Mouse (Mus musculus): ENCODE results near the gene Prkag2. TPM values are rescaled to one million over a fixed set of nuclear protein-coding genes. Genes with fewer than 3 reads are reported as not detected.
A peak's percentile ranks its signal among the peaks of the same experiment; 100 is the strongest.
"Not testable (repeated sequence)": the region's sequence is repeated elsewhere in the genome, so short reads cannot be mapped to it uniquely, and the experiment has no call there.

Gene Prkag2
- polyA plus RNA-seq, 1 experiment from 2014 or later: 21.7 TPM

GRCm38 (mm10) chr5:24871276-24871675 lies 229.2 kb downstream of the Prkag2 start:
- WGBS: 79% methylated on average over 12 of the region's 12 CpGs
- H3K4me2 ChIP-seq: no peak overlapping the region
- H3K27ac ChIP-seq: no peak overlapping the region
- H3K36me3 ChIP-seq: peaks cover 6% of the 10 kb centered on the region; the same call in 1 of the 2 replicates
- no peak for ATAC-seq (ENCODE audit: insufficient number of reproducible peaks, low FRiP score, low TSS enrichment, low read depth)
- H3K27me3 ChIP-seq: no peaks in the 10 kb centered on the region
- no peak overlapping the region for H3K4me3 ChIP-seq
- H3K9ac ChIP-seq: no peak overlapping the region
- H3K9me3 ChIP-seq: no peaks in the 10 kb centered on the region
- no peaks in the 10 kb centered on the region for H3K4me1 ChIP-seq

- Histone ChIP-seq H3K4me3 (no peak overlapping the region), H3K4me2 (no peak overlapping the region), H3K9me3 (no peaks in the 10 kb centered on the region), H3K27me3 (no peaks in the 10 kb centered on the region), H3K9ac (no peak overlapping the region), H3K27ac (no peak overlapping the region), H3K36me3 (peaks cover 7% of the 10 kb centered on the region; the same call in 1 of the 2 replicates), H3K4me1 (no peaks in the 10 kb centered on the region)
- 71% methylated on average over 11 of the region's 11 CpGs for WGBS
- no peak for ATAC-seq (ENCODE audit: insufficient number of reproducible peaks, low FRiP score, low TSS enrichment, low read depth)
These were observed 230.6 kb downstream of the Prkag2 start for GRCm38 (mm10) chr5:24869796-24870289.

DNA sequence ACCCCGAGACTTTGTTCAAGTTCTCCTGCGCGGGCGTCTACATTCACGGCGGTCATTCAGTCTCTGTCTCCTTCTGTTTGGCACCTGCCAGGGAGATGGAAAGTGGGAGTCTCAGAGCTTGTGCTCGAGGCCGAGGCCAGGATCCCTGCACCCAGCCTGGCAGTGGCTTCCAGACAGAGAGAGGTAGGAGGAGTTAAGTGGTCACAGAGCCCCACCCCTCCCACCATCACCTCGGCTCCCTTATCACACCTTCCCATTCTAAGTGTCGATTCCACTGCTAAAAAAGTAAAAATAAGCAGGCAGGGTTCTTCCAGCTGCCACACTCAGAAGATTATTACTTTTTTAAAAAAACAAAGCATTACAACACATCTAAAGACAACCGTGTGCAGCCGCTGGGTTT lies 236.6 kb downstream of the Prkag2 start:
- H3K27me3 ChIP-seq: no peaks in the 10 kb centered on the region
- H3K4me3 ChIP-seq: no peak overlapping the region
- no peak for ATAC-seq (ENCODE audit: insufficient number of reproducible peaks, low FRiP score, low TSS enrichment, low read depth)
- H3K36me3 ChIP-seq: peaks cover 23% of the 10 kb centered on the region
- no peak overlapping the region for H3K4me2 ChIP-seq
- H3K9ac ChIP-seq: no peak overlapping the region
- no peaks in the 10 kb centered on the region for H3K9me3 ChIP-seq
- WGBS: 78% methylated on average over 12 of the region's 12 CpGs
- H3K4me1 ChIP-seq: no peaks in the 10 kb centered on the region
- H3K27ac ChIP-seq: no peak overlapping the region

GRCm38 (mm10) chr5:24861449-24861930 lies 239.0 kb downstream of the Prkag2 start:
- H3K4me3 ChIP-seq: no peak overlapping the region
- no peak overlapping the region for H3K9ac ChIP-seq
- WGBS: 84% methylated on average over 9 of the region's 9 CpGs
- no peaks in the 10 kb centered on the region for H3K4me1 ChIP-seq
- H3K4me2 ChIP-seq: no peak overlapping the region
- peak overlapping the region; percentile 22; the same call in 1 of the 2 replicates for H3K27ac ChIP-seq
- ATAC-seq (ENCODE audit: insufficient number of reproducible peaks, low FRiP score, low TSS enrichment, low read depth): no peak
- H3K9me3 ChIP-seq: no peaks in the 10 kb centered on the region
- no peaks in the 10 kb centered on the region for H3K27me3 ChIP-seq
- peaks cover 19% of the 10 kb centered on the region for H3K36me3 ChIP-seq

- Histone ChIP-seq H3K4me1 (no peaks in the 10 kb centered on the region), H3K4me3 (no peak overlapping the region), H3K36me3 (peaks cover 16% of the 10 kb centered on the region), H3K9ac (no peak overlapping the region), H3K4me2 (no peak overlapping the region), H3K27me3 (no peaks in the 10 kb centered on the region), H3K27ac (no peak overlapping the region), H3K9me3 (no peaks in the 10 kb centered on the region)
- WGBS: 74% methylated on average over 13 of the region's 13 CpGs
- ATAC-seq (ENCODE audit: insufficient number of reproducible peaks, low FRiP score, low TSS enrichment, low read depth): no peak
These were observed 239.6 kb downstream of the Prkag2 start for GRCm38 (mm10) chr5:24860635-24861448.

GRCm38 (mm10) chr5:24859771-24860540 lies 240.5 kb downstream of the Prkag2 start:
- ATAC-seq (ENCODE audit: insufficient number of reproducible peaks, low FRiP score, low TSS enrichment, low read depth): no peak

DNA sequence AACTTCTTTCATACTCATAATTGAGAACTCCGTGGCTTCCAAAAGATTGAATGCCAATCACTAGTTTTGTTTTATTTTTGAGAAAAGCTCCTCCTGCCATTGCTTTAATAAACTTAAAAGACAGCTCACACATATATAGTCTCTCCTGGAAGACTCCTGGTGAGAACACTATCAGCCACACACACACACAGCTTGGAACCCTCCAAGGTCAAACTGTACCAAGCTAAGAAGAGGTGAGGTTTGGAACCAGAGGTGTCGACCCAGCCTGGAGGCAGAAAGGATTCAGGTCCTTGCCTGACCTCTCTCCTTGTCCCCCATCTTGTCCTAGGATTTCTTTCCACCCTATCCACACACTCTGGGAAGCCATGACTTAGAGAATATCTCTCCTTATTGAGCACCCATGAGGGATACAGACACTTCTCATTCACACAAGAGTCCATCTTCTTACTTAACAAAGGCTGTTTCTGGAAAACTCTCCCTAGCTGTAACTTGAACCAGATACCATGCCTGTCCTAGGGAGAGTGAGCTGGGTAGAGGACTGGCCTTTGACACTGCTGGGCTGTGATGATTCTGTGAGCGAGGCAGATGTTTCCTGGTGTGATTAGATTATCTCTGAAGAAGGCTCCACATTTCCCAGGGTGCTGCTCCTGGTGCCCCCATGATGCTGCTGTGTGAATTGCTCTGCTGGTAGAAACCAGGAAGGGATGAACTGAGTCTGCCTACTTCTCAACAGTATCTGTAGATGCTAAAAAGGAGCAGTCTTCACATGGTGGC lies 245.4 kb downstream of the Prkag2 start:
- Histone ChIP-seq H3K9ac (no peak overlapping the region), H3K9me3 (no peaks in the 10 kb centered on the region), H3K4me1 (no peaks in the 10 kb centered on the region), H3K27me3 (no peaks in the 10 kb centered on the region), H3K36me3 (no peaks in the 10 kb centered on the region), H3K27ac (no peak overlapping the region), H3K4me3 (no peak overlapping the region), H3K4me2 (no peak overlapping the region)
- 74% methylated on average over 3 of the region's 3 CpGs for WGBS
- no peak for ATAC-seq (ENCODE audit: insufficient number of reproducible peaks, low FRiP score, low TSS enrichment, low read depth)

More at GRCm38 (mm10) chr5:24859771-24860540, 240.5 kb downstream of the Prkag2 start:
- Histone ChIP-seq H3K36me3 (peaks cover 16% of the 10 kb centered on the region), H3K9ac (no peak overlapping the region), H3K27me3 (no peaks in the 10 kb centered on the region), H3K27ac (no peak overlapping the region), H3K4me3 (no peak overlapping the region), H3K9me3 (no peaks in the 10 kb centered on the region), H3K4me1 (no peaks in the 10 kb centered on the region), H3K4me2 (no peak overlapping the region)
- 80% methylated on average over 3 of the region's 3 CpGs for WGBS

GRCm38 (mm10) chr5:24854256-24854655 lies 246.2 kb downstream of the Prkag2 start:
- no peak overlapping the region for H3K27ac ChIP-seq
- H3K36me3 ChIP-seq: no peaks in the 10 kb centered on the region
- H3K27me3 ChIP-seq: no peaks in the 10 kb centered on the region
- no peak overlapping the region for H3K4me2 ChIP-seq
- H3K9ac ChIP-seq: no peak overlapping the region
- ATAC-seq (ENCODE audit: insufficient number of reproducible peaks, low FRiP score, low TSS enrichment, low read depth): no peak
- WGBS: 89% methylated on average over 3 of the region's 3 CpGs
- H3K4me3 ChIP-seq: no peak overlapping the region
- no peaks in the 10 kb centered on the region for H3K4me1 ChIP-seq
- H3K9me3 ChIP-seq: no peaks in the 10 kb centered on the region

- H3K4me3 ChIP-seq; H3K27me3 ChIP-seq; H3K9ac ChIP-seq; H3K4me2 ChIP-seq; H3K27ac ChIP-seq; H3K36me3 ChIP-seq; H3K4me1 ChIP-seq; H3K9me3 ChIP-seq; ATAC-seq (ENCODE audit: insufficient number of reproducible peaks, low FRiP score, low TSS enrichment, low read depth): not testable (repeated sequence)
- 85% methylated on average over 14 of the region's 14 CpGs for whole genome bisulfite sequencing
These were observed 252.2 kb downstream of the Prkag2 start for GRCm38 (mm10) chr5:24848261-24848660.

DNA sequence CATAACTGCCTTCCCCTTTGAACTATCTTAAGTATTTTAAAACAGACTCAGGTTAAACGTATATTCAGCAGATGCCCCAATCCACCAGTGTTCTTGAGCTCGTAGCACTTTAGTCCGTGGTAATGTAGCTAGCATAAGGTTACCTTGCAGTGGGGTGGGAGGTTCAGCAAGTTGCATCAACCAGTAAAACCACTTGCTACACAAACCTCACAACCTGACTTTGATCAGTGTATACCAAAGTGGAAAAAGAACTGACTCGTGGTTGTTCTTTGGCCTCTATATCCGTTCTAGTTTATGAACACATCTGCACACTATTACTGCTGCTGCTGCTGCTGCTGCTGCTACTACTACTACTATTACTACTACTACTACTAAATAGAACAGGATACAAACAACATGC lies 256.6 kb downstream of the Prkag2 start:
- Histone ChIP-seq H3K9me3 (no peaks in the 10 kb centered on the region), H3K4me3 (no peak overlapping the region), H3K36me3 (no peaks in the 10 kb centered on the region), H3K4me2 (no peak overlapping the region), H3K9ac (no peak overlapping the region), H3K27me3 (no peaks in the 10 kb centered on the region), H3K4me1 (peaks cover 19% of the 10 kb centered on the region), H3K27ac (no peak overlapping the region)
- no peak for ATAC-seq (ENCODE audit: insufficient number of reproducible peaks, low FRiP score, low TSS enrichment, low read depth)
- 70% methylated on average over 5 of the region's 5 CpGs for WGBS

- ATAC-seq (ENCODE audit: insufficient number of reproducible peaks, low FRiP score, low TSS enrichment, low read depth): peak; percentile 0; the same call in 1 of the 2 replicates
- Histone ChIP-seq H3K4me3 (peak overlapping the region; percentile 96), H3K9me3 (no peaks in the 10 kb centered on the region), H3K4me2 (peak overlapping the region; percentile 70), H3K27me3 (no peaks in the 10 kb centered on the region), H3K4me1 (peaks cover 19% of the 10 kb centered on the region), H3K9ac (peak overlapping the region; percentile 33; the same call in 1 of the 2 replicates), H3K36me3 (no peaks in the 10 kb centered on the region), H3K27ac (peak overlapping the region; percentile 99)
- 1% methylated on average over 21 of the region's 21 CpGs for WGBS
These were observed 257.4 kb downstream of the Prkag2 start for GRCm38 (mm10) chr5:24843103-24843475.

Data from limb, embryonic 15.5 days (tissue).